Mouse (Mus musculus): ENCODE data around the gene Sirt3. TPM values are rescaled to one million over a fixed set of nuclear protein-coding genes. Genes with fewer than 3 reads are reported as not detected.

Gene Sirt3
- polyA plus RNA-seq, 1 experiment, result 27.6 TPM

- TF ChIP-seq CTCF (IDR thresholded peaks at IDR 0.05; ENCODE audit: borderline replicate concordance, control insufficient read depth, extremely low read depth, insufficient read depth, low read length, poor library complexity) (no peak), POLR2A (IDR thresholded peaks at IDR 0.05; ENCODE audit: control insufficient read depth, extremely low read depth, insufficient read depth, low read length, poor library complexity) (no peak)
- Histone ChIP-seq H3K4me1 (replicated peaks; ENCODE audit: control insufficient read depth, insufficient read depth, low read length) (peaks cover 17% of the 10 kb centered on the region), H3K4me3 (ENCODE audit: control insufficient read depth, insufficient read depth, low read length) (no peak overlapping the region), H3K27me3 (ENCODE audit: control insufficient read depth, insufficient read depth, low read length) (no peaks in the 10 kb centered on the region), H3K27ac (ENCODE audit: control insufficient read depth, insufficient read depth, low read length) (no peak overlapping the region), H3K36me3 (ENCODE audit: control insufficient read depth, insufficient read depth, low read length) (peaks cover under 1% of the 10 kb centered on the region; the same call in 1 of the 2 replicates)
- WGBS, result 4% methylated on average over 8 of the region's 8 CpGs
- DNase-seq, result no peak
These were observed 1.1 kb downstream of the Sirt3 start for GRCm38 (mm10) chr7:140880865-140881515.

- H3K27ac ChIP-seq (ENCODE audit: control insufficient read depth, insufficient read depth, low read length), result no peak overlapping the region
- no peak overlapping the region for H3K4me3 ChIP-seq (ENCODE audit: control insufficient read depth, insufficient read depth, low read length)
- DNase-seq, result no peak
- peaks cover 17% of the 10 kb centered on the region for H3K4me1 ChIP-seq (replicated peaks; ENCODE audit: control insufficient read depth, insufficient read depth, low read length)
- no peaks in the 10 kb centered on the region for H3K27me3 ChIP-seq (ENCODE audit: control insufficient read depth, insufficient read depth, low read length)
- 49% methylated on average over 3 of the region's 3 CpGs for WGBS
- TF ChIP-seq CTCF (IDR thresholded peaks at IDR 0.05; ENCODE audit: borderline replicate concordance, control insufficient read depth, extremely low read depth, insufficient read depth, low read length, poor library complexity) (no peak), POLR2A (IDR thresholded peaks at IDR 0.05; ENCODE audit: control insufficient read depth, extremely low read depth, insufficient read depth, low read length, poor library complexity) (no peak)
- H3K36me3 ChIP-seq (ENCODE audit: control insufficient read depth, insufficient read depth, low read length), result no peaks in the 10 kb centered on the region
These were observed 1.7 kb downstream of the Sirt3 start for GRCm38 (mm10) chr7:140880419-140880818.

- no peak for TF ChIP-seq CTCF (IDR thresholded peaks at IDR 0.05; ENCODE audit: borderline replicate concordance, control insufficient read depth, extremely low read depth, insufficient read depth, low read length, poor library complexity)
- no peak for TF ChIP-seq POLR2A (IDR thresholded peaks at IDR 0.05; ENCODE audit: control insufficient read depth, extremely low read depth, insufficient read depth, low read length, poor library complexity)
- WGBS, result 13% methylated on average over 7 of the region's 7 CpGs
- H3K36me3 ChIP-seq (ENCODE audit: control insufficient read depth, insufficient read depth, low read length), result no peaks in the 10 kb centered on the region
- H3K4me3 ChIP-seq (ENCODE audit: control insufficient read depth, insufficient read depth, low read length), result no peak overlapping the region
- no peak for DNase-seq
- H3K27me3 ChIP-seq (ENCODE audit: control insufficient read depth, insufficient read depth, low read length), result no peaks in the 10 kb centered on the region
- H3K27ac ChIP-seq (ENCODE audit: control insufficient read depth, insufficient read depth, low read length), result peak overlapping the region; percentile 62; the same call in 1 of the 2 replicates
- peaks cover 17% of the 10 kb centered on the region for H3K4me1 ChIP-seq (replicated peaks; ENCODE audit: control insufficient read depth, insufficient read depth, low read length)
These were observed 2.8 kb downstream of the Sirt3 start for GRCm38 (mm10) chr7:140879355-140879754.

GRCm38 (mm10) chr7:140877364-140877763 lies 4.7 kb downstream of the Sirt3 start:
- DNase-seq, result no peak
- H3K27ac ChIP-seq (ENCODE audit: control insufficient read depth, insufficient read depth, low read length), result no peak overlapping the region
- TF ChIP-seq POLR2A (IDR thresholded peaks at IDR 0.05; ENCODE audit: control insufficient read depth, extremely low read depth, insufficient read depth, low read length, poor library complexity), result no peak
- no peak for TF ChIP-seq CTCF (IDR thresholded peaks at IDR 0.05; ENCODE audit: borderline replicate concordance, control insufficient read depth, extremely low read depth, insufficient read depth, low read length, poor library complexity)
- H3K4me1 ChIP-seq (replicated peaks; ENCODE audit: control insufficient read depth, insufficient read depth, low read length), result peaks cover 13% of the 10 kb centered on the region
- H3K27me3 ChIP-seq (ENCODE audit: control insufficient read depth, insufficient read depth, low read length), result no peaks in the 10 kb centered on the region
- no peak overlapping the region for H3K4me3 ChIP-seq (ENCODE audit: control insufficient read depth, insufficient read depth, low read length)
- no peaks in the 10 kb centered on the region for H3K36me3 ChIP-seq (ENCODE audit: control insufficient read depth, insufficient read depth, low read length)
- 55% methylated on average over 6 of the region's 6 CpGs for WGBS

- Histone ChIP-seq H3K4me3 (ENCODE audit: control insufficient read depth, insufficient read depth, low read length) (no peak overlapping the region), H3K36me3 (ENCODE audit: control insufficient read depth, insufficient read depth, low read length) (no peaks in the 10 kb centered on the region), H3K27me3 (ENCODE audit: control insufficient read depth, insufficient read depth, low read length) (no peaks in the 10 kb centered on the region), H3K4me1 (replicated peaks; ENCODE audit: control insufficient read depth, insufficient read depth, low read length) (peaks cover 7% of the 10 kb centered on the region), H3K27ac (ENCODE audit: control insufficient read depth, insufficient read depth, low read length) (no peak overlapping the region)
- DNase-seq, result no peak
- 6% methylated on average over 4 of the region's 4 CpGs for WGBS
- TF ChIP-seq CTCF (IDR thresholded peaks at IDR 0.05; ENCODE audit: borderline replicate concordance, control insufficient read depth, extremely low read depth, insufficient read depth, low read length, poor library complexity) (no peak), POLR2A (IDR thresholded peaks at IDR 0.05; ENCODE audit: control insufficient read depth, extremely low read depth, insufficient read depth, low read length, poor library complexity) (no peak)
These were observed 7.9 kb downstream of the Sirt3 start for GRCm38 (mm10) chr7:140874224-140874623.

- H3K36me3 ChIP-seq (ENCODE audit: control insufficient read depth, insufficient read depth, low read length), result peaks cover 39% of the 10 kb centered on the region
- DNase-seq, result no peak
- no peak overlapping the region for H3K4me3 ChIP-seq (ENCODE audit: control insufficient read depth, insufficient read depth, low read length)
- H3K27ac ChIP-seq (ENCODE audit: control insufficient read depth, insufficient read depth, low read length), result no peak overlapping the region
- TF ChIP-seq POLR2A (IDR thresholded peaks at IDR 0.05; ENCODE audit: control insufficient read depth, extremely low read depth, insufficient read depth, low read length, poor library complexity) (no peak), CTCF (IDR thresholded peaks at IDR 0.05; ENCODE audit: borderline replicate concordance, control insufficient read depth, extremely low read depth, insufficient read depth, low read length, poor library complexity) (no peak)
- WGBS, result 96% methylated on average over 12 of the region's 12 CpGs
- no peaks in the 10 kb centered on the region for H3K27me3 ChIP-seq (ENCODE audit: control insufficient read depth, insufficient read depth, low read length)
- H3K4me1 ChIP-seq (replicated peaks; ENCODE audit: control insufficient read depth, insufficient read depth, low read length), result no peaks in the 10 kb centered on the region
These were observed 17.3 kb downstream of the Sirt3 start for GRCm38 (mm10) chr7:140864761-140865160.
